Mouse (Mus musculus) C2C12 (cell line): ENCODE results near the gene Pbx1.

Experiments used
- CEBPB ChIP-seq: IDR thresholded peaks from one replicate; pipeline ENCODE4 v1.6.1; 2011; ENCODE audit warnings: low read depth, mild to moderate bottlenecking, control low read depth, moderate library complexity
- CTCF ChIP-seq: IDR thresholded peaks from one replicate; pipeline ENCODE4 v1.5.1; 2011; ENCODE audit not compliant: control insufficient read depth, insufficient read depth, insufficient read length
- FOSL1 ChIP-seq: IDR thresholded peaks from one replicate; pipeline ENCODE4 v1.8.0; 2011; ENCODE audit warnings: mild to moderate bottlenecking, low read length; ENCODE audit not compliant: poor library complexity, insufficient read depth, severe bottlenecking
- MAX ChIP-seq: IDR thresholded peaks from one replicate; pipeline ENCODE4 v1.6.1; 2011; ENCODE audit warnings: mild to moderate bottlenecking, control low read depth
- MYOD1 ChIP-seq: IDR thresholded peaks from one replicate; pipeline ENCODE4 v1.6.1; 2011; ENCODE audit warnings: low read depth; ENCODE audit not compliant: control insufficient read depth, insufficient read length
- MYOG ChIP-seq: IDR thresholded peaks from one replicate; pipeline ENCODE4 v1.6.1; 2011; ENCODE audit not compliant: control insufficient read depth, insufficient read length; ENCODE audit errors: extremely low read depth
- USF1 ChIP-seq: IDR thresholded peaks from one replicate; pipeline ENCODE4 v1.6.1; 2011; ENCODE audit warnings: low read depth, mild to moderate bottlenecking, control low read depth, moderate library complexity

DNA sequence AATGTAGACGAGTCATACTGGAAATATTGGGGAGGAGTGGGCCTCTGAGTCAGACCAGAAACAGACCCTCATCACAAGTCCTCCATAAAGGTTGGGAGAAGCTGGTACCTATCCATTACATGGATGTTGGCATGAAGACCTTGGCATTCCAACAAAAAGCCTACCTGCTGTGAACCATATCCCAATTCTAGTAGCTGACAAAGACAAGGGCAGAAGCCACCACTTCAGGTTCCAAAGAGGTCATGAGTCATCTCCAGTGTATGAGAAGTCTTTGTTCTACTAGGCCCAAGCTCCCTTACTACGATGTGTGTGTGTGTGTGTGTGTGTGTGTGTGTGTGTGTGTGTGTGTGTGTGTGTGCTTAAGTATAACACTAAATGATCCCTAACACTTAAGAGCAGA is 160.0 kb downstream of the Pbx1 start:
- TF ChIP-seq CTCF, result no peak
- TF ChIP-seq MAX, result no peak
- no peak for TF ChIP-seq MYOG
- no peak for TF ChIP-seq MYOD1
- no peak for TF ChIP-seq FOSL1
- TF ChIP-seq USF1, result no peak
- no peak for TF ChIP-seq CEBPB
